Mouse (Mus musculus) G1E (cell line): ENCODE results near the gene Galnt3.

Source experiments
- CTCF ChIP-seq: IDR thresholded peaks from 2 replicates; pipeline ENCODE4 v1.5.1; 2012; ENCODE audit warnings: low read depth, low read length, inconsistent platforms, mixed read lengths
- GATA1 ChIP-seq: IDR thresholded peaks from 2 replicates; pipeline ENCODE4 v1.6.1; 2012; ENCODE audit warnings: borderline replicate concordance, low read length, inconsistent platforms, mixed read lengths
- POLR2AphosphoS5 ChIP-seq: IDR thresholded peaks from 2 replicates; pipeline ENCODE4 v1.6.1; 2012; ENCODE audit warnings: low read depth, low read length, inconsistent platforms; ENCODE audit not compliant: insufficient replicate concordance
- TAL1 ChIP-seq: conservative IDR thresholded peaks from 2 replicates; pipeline ENCODE4 v1.6.1; 2012; ENCODE audit warnings: low read depth, low read length, inconsistent platforms, mixed read lengths

DNA sequence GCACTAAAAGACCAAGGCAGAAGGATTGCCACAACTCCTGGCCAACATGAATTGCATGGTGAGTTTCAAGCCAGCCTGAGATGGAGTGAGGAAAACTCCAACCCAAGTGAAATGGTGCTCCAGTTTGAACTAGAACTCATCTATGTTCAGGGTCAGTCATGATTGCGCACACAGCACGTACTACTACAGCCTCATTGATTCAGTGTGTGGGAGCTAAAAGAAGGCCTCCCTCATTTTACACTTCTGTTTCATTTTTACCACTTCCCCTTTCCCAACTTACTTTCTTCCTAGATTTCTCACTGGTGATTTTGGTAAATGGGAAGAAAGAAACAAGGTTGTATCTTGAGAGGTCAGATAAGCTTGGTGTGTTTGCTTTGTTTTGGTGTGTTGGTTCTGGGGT lies 17.5 kb upstream of the Galnt3 start:
- TF ChIP-seq TAL1 (no peak), GATA1 (no peak), CTCF (no peak), POLR2AphosphoS5 (no peak)
